Mouse (Mus musculus) urinary bladder, postnatal 4 days (tissue): ENCODE measurements at regions not wholly inside any gene's neighbourhood (a gene's known extent, or its start where the extent isn't known, plus 50 kb on each side); places are given as distances from the start of the nearest gene placed in this dataset.
"Not testable (repeated sequence)": the region's sequence is repeated elsewhere in the genome, so short reads cannot be mapped to it uniquely, and the experiment has no call there.

Experiments
- DNase-seq, 2 experiments: peaks; one replicate each; pipeline ENCODE4 v3.0.0; 2021 to 2022; ENCODE audit warnings: low spot score in 2 of 2

DNA sequence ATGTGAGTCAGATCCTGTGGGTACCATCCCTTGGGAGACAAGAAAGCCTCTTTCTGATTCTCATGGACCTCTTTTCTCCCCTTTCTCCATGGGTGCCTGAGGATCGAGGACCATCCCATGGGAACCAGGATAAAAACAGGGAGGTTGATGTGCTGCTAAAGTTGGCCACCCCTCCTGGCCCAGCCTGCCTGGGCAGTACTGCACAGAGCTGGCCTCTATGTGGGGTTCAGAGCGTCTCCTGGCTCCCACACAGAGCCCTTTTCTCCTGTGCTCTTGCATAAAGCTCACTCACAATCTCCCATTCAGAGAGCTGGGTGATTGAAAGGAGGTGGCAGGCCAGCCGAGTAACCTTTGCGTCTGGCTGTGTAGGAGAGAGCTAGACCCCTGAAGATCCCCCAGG is 122.1 kb downstream of the Zfp36l1 start:
- no peak for DNase-seq

- DNase-seq = no peak
Observed at GRCm38 (mm10) chr12:79989582-79990110, 123.2 kb downstream of the Zfp36l1 start.

DNA sequence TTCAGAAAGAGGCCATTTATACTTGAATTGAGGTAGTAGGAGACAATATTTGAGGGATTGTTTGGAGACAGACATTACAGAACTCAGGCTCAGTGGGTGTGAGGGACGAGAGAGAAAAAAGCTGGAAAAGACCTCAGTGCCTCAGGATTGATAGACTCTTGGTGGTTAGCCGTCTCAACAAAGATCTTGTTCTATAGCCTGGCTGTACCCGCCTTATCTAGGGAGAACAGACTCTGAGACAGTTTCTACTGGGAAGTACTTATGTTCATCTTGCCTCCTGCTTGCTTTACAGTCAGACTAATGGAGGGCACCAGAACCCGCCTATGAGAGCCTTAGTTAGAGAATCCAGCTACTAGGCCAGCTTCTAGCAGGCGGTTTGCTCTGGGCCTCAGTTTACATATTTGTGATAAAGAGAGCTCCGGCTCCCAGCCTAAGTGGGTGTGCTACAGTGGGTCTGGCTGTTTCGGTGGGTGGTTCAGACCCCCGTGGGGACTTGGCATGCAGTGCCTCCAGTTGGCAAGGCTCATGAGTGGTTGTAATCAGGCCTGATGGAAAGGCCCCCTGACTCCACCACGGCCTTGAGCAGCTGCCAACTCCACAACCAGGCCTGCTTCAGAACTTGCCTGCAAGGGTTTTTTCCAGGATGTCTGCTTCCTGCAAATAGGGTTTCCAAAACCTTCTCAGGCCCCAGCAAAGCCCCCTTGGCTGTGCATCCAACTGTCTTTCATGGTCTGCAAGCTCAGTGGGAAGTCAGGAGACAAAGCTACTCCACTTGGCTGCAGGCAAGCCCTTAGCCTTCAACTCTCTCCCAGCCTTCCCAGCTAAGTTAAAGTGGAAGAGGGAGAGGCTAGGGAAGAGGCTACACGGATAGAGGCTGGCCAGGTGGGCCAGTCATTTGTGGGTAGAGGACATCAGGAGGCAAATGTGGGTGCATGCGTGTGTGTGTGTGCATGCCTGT is 124.1 kb downstream of the Zfp36l1 start:
- no peak for DNase-seq

GRCm38 (mm10) chr12:79986241-79986976 is 126.4 kb downstream of the Zfp36l1 start:
- DNase-seq = no peak

- DNase-seq = no peak
Observed at GRCm38 (mm10) chr12:79984985-79985747, 127.6 kb downstream of the Zfp36l1 start.

- DNase-seq = no peak
Observed at GRCm38 (mm10) chr12:79984025-79984790, 128.6 kb downstream of the Zfp36l1 start.

DNA sequence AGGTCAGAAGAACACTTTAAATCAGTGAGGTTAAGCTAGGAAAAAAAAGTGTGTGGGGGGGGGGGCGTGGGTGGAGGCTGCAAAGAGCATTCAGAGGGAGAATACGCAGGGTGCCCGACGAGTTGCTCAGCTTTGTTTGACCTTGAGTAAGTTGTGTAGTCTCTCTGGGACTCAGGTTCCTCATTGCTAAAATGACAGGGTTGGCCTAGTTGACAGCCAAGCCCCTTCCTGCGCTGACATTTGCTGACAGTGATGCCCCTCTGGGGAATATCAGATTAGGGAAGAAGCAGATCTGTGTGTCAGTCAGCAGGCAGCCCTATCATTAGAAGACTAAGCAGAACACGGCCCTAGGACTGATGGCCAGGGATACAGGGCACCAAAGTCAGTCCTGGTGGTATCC is 129.6 kb downstream of the Zfp36l1 start:
- no peak for DNase-seq

GRCm38 (mm10) chr12:79982497-79982896 is 130.3 kb downstream of the Zfp36l1 start:
- not testable (repeated sequence) for DNase-seq

DNA sequence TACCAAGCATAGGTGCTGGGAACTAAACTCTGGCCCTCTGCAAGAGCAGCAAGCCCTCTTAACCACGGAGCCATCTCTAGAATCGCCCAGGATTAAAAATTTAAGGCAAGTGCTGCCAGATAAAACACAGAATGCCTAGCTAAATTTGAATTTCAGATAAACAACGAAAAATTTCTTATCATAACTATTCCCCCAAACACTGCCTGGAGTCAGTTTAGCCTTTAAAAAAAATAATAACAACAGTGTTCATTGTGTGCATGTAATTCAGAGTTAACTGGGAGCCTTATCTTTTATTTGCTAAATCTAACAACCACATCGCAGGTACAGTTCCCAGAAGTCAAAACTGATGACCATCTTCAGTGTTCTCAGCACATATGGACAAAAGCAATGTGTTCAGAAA is 132.1 kb downstream of the Zfp36l1 start:
- no peak for DNase-seq

- DNase-seq = no peak
Observed at GRCm38 (mm10) chr12:79977136-79977535, 135.7 kb downstream of the Zfp36l1 start.

DNA sequence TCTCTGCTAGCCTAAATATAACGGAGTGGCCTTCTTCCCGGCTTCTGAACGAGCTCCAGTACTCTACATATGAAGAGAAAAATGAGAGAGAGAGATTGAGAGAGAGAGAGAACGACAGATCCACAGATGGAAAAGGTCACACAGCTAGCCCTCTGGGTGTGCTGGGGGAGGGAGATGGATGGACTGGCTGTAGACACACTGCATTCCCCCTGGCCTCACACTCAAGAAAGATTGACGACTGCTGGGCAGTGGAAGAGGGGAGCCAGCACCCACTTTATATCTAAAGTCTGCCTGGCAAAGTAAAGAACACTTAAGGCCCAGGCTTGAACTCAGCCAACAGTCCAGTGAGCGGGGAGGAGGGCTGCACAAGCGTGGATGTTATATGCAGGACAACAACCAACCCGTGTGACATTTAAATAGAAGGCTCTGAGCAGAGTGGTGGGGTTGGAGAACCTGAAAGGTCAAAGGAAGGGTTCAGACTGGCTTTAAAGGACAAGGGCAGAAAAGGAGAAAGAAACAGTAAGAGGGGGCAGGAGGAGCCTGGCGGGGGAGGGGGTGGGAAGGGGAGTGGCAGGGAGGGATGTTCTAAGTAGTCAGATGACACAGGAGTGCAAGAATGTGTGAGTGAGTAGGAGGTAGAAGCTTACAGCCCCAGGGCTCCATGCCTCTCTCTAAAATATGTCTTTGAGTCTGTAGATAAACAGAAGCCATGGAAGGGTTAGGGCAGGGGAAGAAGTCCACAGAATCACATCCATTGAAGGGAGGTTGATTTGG is 137.2 kb downstream of the Zfp36l1 start:
- peak in 1 of 2 experiments; percentile 50 for DNase-seq

GRCm38 (mm10) chr12:79975050-79975449 is 137.8 kb downstream of the Zfp36l1 start:
- DNase-seq = peak in 1 of 2 experiments; percentile 49

DNA sequence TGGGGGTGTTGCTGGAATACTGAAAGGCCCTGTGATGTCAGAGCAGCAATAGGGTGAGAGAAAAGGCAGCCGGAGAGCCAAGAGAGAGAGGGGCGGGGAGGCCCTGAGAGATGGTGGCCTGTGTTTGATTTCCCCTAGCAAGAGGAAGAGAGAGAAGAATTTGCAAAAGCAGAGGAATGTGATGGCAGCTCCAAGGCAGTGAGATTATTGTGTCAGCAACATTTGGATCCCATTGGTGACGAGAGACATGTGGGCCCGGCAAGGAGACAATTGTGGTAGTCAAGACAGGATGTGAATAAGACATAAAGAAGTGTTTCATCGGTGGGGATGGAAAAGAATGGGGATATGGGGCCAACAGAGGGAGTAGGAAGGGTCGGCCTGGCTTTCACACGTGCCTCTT is 138.3 kb downstream of the Zfp36l1 start:
- DNase-seq = peak; percentile 54 to 57

GRCm38 (mm10) chr12:79973566-79974230 is 139.1 kb downstream of the Zfp36l1 start:
- DNase-seq = no peak

DNA sequence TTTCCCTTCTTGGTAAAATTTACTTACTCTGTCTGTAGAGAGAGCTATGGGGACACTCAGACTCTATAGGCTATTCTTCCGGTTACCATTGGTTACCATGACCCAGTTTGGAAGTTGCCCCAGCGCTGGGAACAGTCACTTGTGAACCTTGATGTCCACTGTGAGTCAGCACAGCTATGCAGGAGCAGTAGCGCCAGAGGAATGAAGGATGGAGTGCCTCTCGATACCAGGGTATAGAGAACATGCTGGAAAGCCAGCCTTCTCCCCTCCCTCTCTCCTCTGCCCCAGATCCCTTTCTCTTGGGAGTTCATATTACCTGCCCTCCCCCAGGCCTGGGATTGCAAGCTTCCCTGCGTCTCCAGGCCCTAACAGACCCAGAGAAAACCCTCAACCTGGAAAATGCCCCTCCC is 141.8 kb downstream of the Zfp36l1 start:
- peak in 1 of 2 experiments; percentile 56 for DNase-seq

DNA sequence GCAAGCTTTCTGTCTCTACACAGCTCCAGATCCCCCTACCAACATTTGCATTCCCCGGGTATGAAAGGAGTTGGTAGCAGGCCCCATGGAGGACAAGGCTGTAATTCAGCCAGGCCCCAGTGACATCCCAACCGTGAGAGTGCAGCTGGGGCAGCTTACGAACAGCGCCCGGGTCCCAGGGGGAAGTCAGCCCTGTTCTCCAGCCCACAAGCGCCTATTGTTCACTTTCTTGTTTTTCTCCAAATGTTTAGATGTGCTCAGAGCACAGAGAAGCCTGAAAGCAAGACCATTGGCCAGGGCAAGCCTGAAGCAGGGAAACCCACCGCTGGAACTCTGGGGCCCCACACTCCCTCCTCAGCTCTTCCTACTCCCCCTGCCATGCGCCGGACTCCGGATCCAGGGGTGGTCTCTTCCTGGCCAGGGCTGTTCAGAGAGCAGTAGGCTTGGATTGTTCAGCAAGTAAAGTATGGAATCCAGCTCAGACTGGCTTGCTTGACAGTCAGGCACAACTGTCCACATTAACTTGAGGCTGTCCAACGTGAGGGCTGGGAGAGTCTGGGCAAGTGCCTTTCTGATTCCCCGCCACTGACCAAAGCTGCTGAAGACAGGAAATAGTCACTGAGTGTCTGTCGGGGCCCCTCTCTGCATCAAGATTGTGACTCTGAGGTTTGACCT is 142.4 kb downstream of the Zfp36l1 start:
- DNase-seq = peak in 1 of 2 experiments; percentile 60

GRCm38 (mm10) chr12:79969346-79970226 is 143.2 kb downstream of the Zfp36l1 start:
- DNase-seq = peak; percentile 26 to 56

GRCm38 (mm10) chr12:79968676-79969075 is 144.1 kb downstream of the Zfp36l1 start:
- no peak for DNase-seq
